Mouse (Mus musculus) T-cell, adult 2 months (primary cell): Measurements from ENCODE around the gene Ivd.

Experiments
- DNase-seq: peaks from one replicate; pipeline ENCODE4 v3.0.0; 2022; ENCODE audit warnings: low spot score

Gene Ivd

GRCm38 (mm10) chr2:118882840-118883679 is 21.3 kb downstream of the Ivd start:
- peak; percentile 77 for DNase-seq

GRCm38 (mm10) chr2:118887440-118887839 is 25.7 kb downstream of the Ivd start:
- no peak for DNase-seq

- DNase-seq: no peak
Measured at GRCm38 (mm10) chr2:118887845-118888548, 26.2 kb downstream of the Ivd start.

GRCm38 (mm10) chr2:118891173-118891572 is 29.4 kb downstream of the Ivd start:
- no peak for DNase-seq

- peak; percentile 51 for DNase-seq
Measured at GRCm38 (mm10) chr2:118895990-118896913, 34.5 kb downstream of the Ivd start.

GRCm38 (mm10) chr2:118896914-118897291 is 35.1 kb downstream of the Ivd start:
- DNase-seq: peak; percentile 23

GRCm38 (mm10) chr2:118897392-118897791 is 35.6 kb downstream of the Ivd start:
- no peak for DNase-seq

- no peak for DNase-seq
Measured at GRCm38 (mm10) chr2:118897808-118898207, 36.1 kb downstream of the Ivd start.

- no peak for DNase-seq
Measured at GRCm38 (mm10) chr2:118898771-118899170, 37.0 kb downstream of the Ivd start.

GRCm38 (mm10) chr2:118899306-118899705 is 37.6 kb downstream of the Ivd start:
- no peak for DNase-seq

- DNase-seq: no peak
Measured at GRCm38 (mm10) chr2:118899981-118900825, 38.4 kb downstream of the Ivd start, which contains the start of gene Bahd1. Gene Bahd1, plus strand, starts transcription at chr2:118900377.

- DNase-seq: no peak
Measured at GRCm38 (mm10) chr2:118900826-118901140, 39.0 kb downstream of the Ivd start.

GRCm38 (mm10) chr2:118901175-118902031 is 39.6 kb downstream of the Ivd start:
- DNase-seq: peak; percentile 91

GRCm38 (mm10) chr2:118902051-118903025 is 40.6 kb downstream of the Ivd start:
- peak; percentile 17 for DNase-seq

- DNase-seq: no peak
Measured at GRCm38 (mm10) chr2:118903333-118903741, 41.6 kb downstream of the Ivd start.

- DNase-seq: no peak
Measured at GRCm38 (mm10) chr2:118905433-118906117, 43.8 kb downstream of the Ivd start.

GRCm38 (mm10) chr2:118906118-118906492 is 44.4 kb downstream of the Ivd start:
- DNase-seq: no peak

GRCm38 (mm10) chr2:118907781-118908180 is 46.0 kb downstream of the Ivd start:
- DNase-seq: no peak

GRCm38 (mm10) chr2:118909151-118909550 is 47.4 kb downstream of the Ivd start:
- DNase-seq: no peak
